Comparison of ENCODE assay signal across 12 mouse cellular contexts in the genomic region with DNA sequence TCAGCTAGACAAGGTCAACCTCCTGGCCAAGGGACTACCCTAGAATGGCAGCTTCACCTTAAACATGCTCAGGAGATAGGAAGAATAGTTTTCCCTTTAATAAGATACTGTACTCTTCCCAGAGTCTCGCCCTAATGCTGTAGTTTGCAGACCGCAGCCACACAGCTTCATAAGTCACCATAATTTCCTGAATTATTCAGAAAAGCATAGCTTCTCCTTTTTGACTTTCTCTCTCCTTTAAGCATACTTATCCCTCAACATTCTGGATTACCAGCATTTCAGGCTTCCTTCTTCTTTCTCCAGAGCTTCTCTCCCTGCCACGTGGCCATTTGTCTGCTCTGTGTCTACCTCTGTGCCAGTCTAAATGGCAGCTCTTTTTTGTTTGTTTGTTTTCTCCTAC.
"Had no signal": no experiment of that assay in that cellular context is flagged by ENCODE, and none has a peak within 500 bp of the region (broad histone marks: within the 10 kb centered on the region; RNA-seq: fewer than 3 reads in every experiment).

No protein-coding gene starts in this region.

- DNase-seq: kidney, adult 18-20 months; layer of hippocampus, postnatal 36 days; liver, embryonic 13.5 days; lung, adult 2 months; lung, postnatal 14 days; lung, postnatal 4 days; midbrain, embryonic 14.5 days; right cerebral cortex, adult 18-20 months; right cerebral cortex, postnatal 14 days; right cerebral cortex, postnatal 4 days; thymus, adult 2 months; thymus, postnatal 14 days had no signal
